Mouse (Mus musculus) cortical plate, adult 2 months (tissue): Measurements from ENCODE around the gene Car8. TPM values are rescaled to one million over a fixed set of nuclear protein-coding genes. Genes with fewer than 3 reads are reported as not detected.

Experiments
- H3K27ac ChIP-seq: fragments of 200-500 bp; 2 replicates; pipeline ENCODE4 v1.5.1; 2012; ENCODE audit warnings: low read length, control low read depth, inconsistent platforms; ENCODE audit not compliant: insufficient read depth
- H3K4me1 ChIP-seq: fragments of 200-500 bp; 2 replicates; pipeline ENCODE4 v1.6.1; 2011; ENCODE audit warnings: low read length; ENCODE audit not compliant: control insufficient read depth, insufficient read depth
- H3K4me3 ChIP-seq: fragments of 200-500 bp; 2 replicates; pipeline ENCODE4 v1.5.1; 2011; ENCODE audit warnings: mild to moderate bottlenecking, low read length, control low read depth; ENCODE audit not compliant: insufficient read depth
- CTCF ChIP-seq: fragments of 200-500 bp; IDR thresholded peaks from 2 replicates; pipeline ENCODE4 v1.5.1; 2011; ENCODE audit warnings: mild to moderate bottlenecking, control low read depth, low read length; ENCODE audit not compliant: insufficient read depth; ENCODE audit errors: extremely low read depth
- POLR2A ChIP-seq: fragments of 200-500 bp; IDR thresholded peaks from 2 replicates; pipeline ENCODE4 v1.6.1; 2011; ENCODE audit warnings: mild to moderate bottlenecking, low read length, control low read depth; ENCODE audit not compliant: insufficient read depth; ENCODE audit errors: extremely low read depth
- polyA plus RNA-seq: library from polyadenylated mRNA; depleted of rRNA; stranded (reverse); fragments of >200 nt; gene quantifications from 2 replicates; pipeline ENCODE4 v1.2.3, GENCODE M21; 2012; rRNA removed

Car8 gene
- polyA plus RNA-seq, result 8.9 and 9.3 TPM in 2 replicates

- Histone ChIP-seq H3K4me3 (peak within 1 kb of the TSS; percentile 68), H3K27ac (no peak within 1 kb of the TSS), H3K4me1 (no peaks in the 10 kb centered on the region)
- TF ChIP-seq POLR2A (no peak), CTCF (no peak)
These were observed at the start of gene Car8 for GRCm38 (mm10) chr4:8238560-8239305. Car8 (minus strand) TSS chr4:8239041.

- Histone ChIP-seq H3K4me1 (no peaks in the 10 kb centered on the region), H3K4me3 (no peak overlapping the region), H3K27ac (no peak overlapping the region)
- TF ChIP-seq POLR2A, result no peak
- TF ChIP-seq CTCF, result no peak
These were observed 46.1 kb upstream of the Car8 start for GRCm38 (mm10) chr4:8284934-8285333.

GRCm38 (mm10) chr4:8278159-8278558 lies 39.3 kb upstream of the Car8 start:
- no peak overlapping the region for H3K27ac ChIP-seq
- no peak overlapping the region for H3K4me3 ChIP-seq
- TF ChIP-seq POLR2A, result no peak
- no peak for TF ChIP-seq CTCF
- H3K4me1 ChIP-seq, result no peaks in the 10 kb centered on the region

GRCm38 (mm10) chr4:8249805-8250204 lies 11.0 kb upstream of the Car8 start:
- H3K27ac ChIP-seq, result no peak overlapping the region
- no peaks in the 10 kb centered on the region for H3K4me1 ChIP-seq
- TF ChIP-seq CTCF, result no peak
- TF ChIP-seq POLR2A, result no peak
- no peak overlapping the region for H3K4me3 ChIP-seq

- no peak for TF ChIP-seq POLR2A
- TF ChIP-seq CTCF, result no peak
- no peak overlapping the region for H3K4me3 ChIP-seq
- H3K27ac ChIP-seq, result no peak overlapping the region
- no peaks in the 10 kb centered on the region for H3K4me1 ChIP-seq
These were observed 6.7 kb upstream of the Car8 start for GRCm38 (mm10) chr4:8245495-8246063.

GRCm38 (mm10) chr4:8245062-8245461 lies 6.2 kb upstream of the Car8 start:
- H3K4me3 ChIP-seq, result no peak overlapping the region
- H3K27ac ChIP-seq, result no peak overlapping the region
- no peaks in the 10 kb centered on the region for H3K4me1 ChIP-seq
- TF ChIP-seq CTCF (no peak), POLR2A (no peak)

- H3K27ac ChIP-seq, result no peak overlapping the region
- H3K4me1 ChIP-seq, result no peaks in the 10 kb centered on the region
- TF ChIP-seq CTCF (no peak), POLR2A (no peak)
- H3K4me3 ChIP-seq, result no peak overlapping the region
These were observed 858 bp upstream of the Car8 start for GRCm38 (mm10) chr4:8239699-8240098.

GRCm38 (mm10) chr4:8239306-8239670 lies 447 bp upstream of the Car8 start:
- H3K4me1 ChIP-seq, result no peaks in the 10 kb centered on the region
- TF ChIP-seq POLR2A, result no peak
- TF ChIP-seq CTCF, result no peak
- H3K27ac ChIP-seq, result no peak overlapping the region
- H3K4me3 ChIP-seq, result peak overlapping the region; percentile 68

- Histone ChIP-seq H3K4me1 (no peaks in the 10 kb centered on the region), H3K4me3 (no peak overlapping the region), H3K27ac (no peak overlapping the region)
- TF ChIP-seq CTCF (no peak), POLR2A (no peak)
These were observed 6.3 kb downstream of the Car8 start for GRCm38 (mm10) chr4:8232393-8233111.
